Mouse (Mus musculus) thymus, adult 2 months (tissue): ENCODE data around the gene Fam151a. TPM values are rescaled to one million over a fixed set of nuclear protein-coding genes. Genes with fewer than 3 reads are reported as not detected.
"Not testable (repeated sequence)": the region's sequence is repeated elsewhere in the genome, so short reads cannot be mapped to it uniquely, and the experiment has no call there.

ENCODE experiments used
- DNase-seq: peaks from one replicate; pipeline ENCODE4 v3.0.0; 2021
- H3K27ac ChIP-seq: fragments of 200-500 bp; 2 replicates; pipeline ENCODE4 v1.5.1; 2012; ENCODE audit warnings: low read length, control low read depth; ENCODE audit not compliant: control insufficient read depth, insufficient read depth
- H3K27me3 ChIP-seq: fragments of 200-500 bp; 2 replicates; pipeline ENCODE4 v1.6.1; 2012; ENCODE audit warnings: mild to moderate bottlenecking, low read length, moderate library complexity, mixed read lengths; ENCODE audit not compliant: control insufficient read depth, insufficient read depth
- H3K36me3 ChIP-seq: fragments of 200-500 bp; 2 replicates; pipeline ENCODE4 v1.6.1; 2012; ENCODE audit warnings: mild to moderate bottlenecking, low read length, moderate library complexity; ENCODE audit not compliant: control insufficient read depth, insufficient read depth
- H3K4me1 ChIP-seq: fragments of 200-500 bp; replicated peaks from 2 replicates; pipeline ENCODE4 v1.6.1; 2012; ENCODE audit warnings: low read length; ENCODE audit not compliant: control insufficient read depth, insufficient read depth
- H3K4me3 ChIP-seq: fragments of 200-500 bp; 2 replicates; pipeline ENCODE4 v1.5.1; 2012; ENCODE audit warnings: mild to moderate bottlenecking, low read length, control low read depth, moderate library complexity; ENCODE audit not compliant: control insufficient read depth, insufficient read depth
- CTCF ChIP-seq: fragments of 200-500 bp; IDR thresholded peaks from 2 replicates; pipeline ENCODE4 v1.5.1; 2012; ENCODE audit warnings: mild to moderate bottlenecking, control low read depth, low read length, moderate library complexity, borderline replicate concordance; ENCODE audit not compliant: control insufficient read depth, poor library complexity, insufficient read depth; ENCODE audit errors: extremely low read depth
- POLR2A ChIP-seq: fragments of 200-500 bp; IDR thresholded peaks from 2 replicates; pipeline ENCODE4 v1.6.1; 2012; ENCODE audit warnings: mild to moderate bottlenecking, low read length, control low read depth, moderate library complexity; ENCODE audit not compliant: control insufficient read depth, poor library complexity, insufficient read depth; ENCODE audit errors: extremely low read depth
- WGBS: fragments of 180-500 bp; shearing (Covaris S2); methylation state at CpG from one replicate; pipeline ENCODE4 v1.1.7; 2018; 5-methylcytosine and 5-hydroxymethylcytosine counted together
- polyA plus RNA-seq: library from polyadenylated mRNA; depleted of rRNA; stranded (reverse); fragments of >200 nt; gene quantifications from 2 replicates; pipeline ENCODE4 v1.2.3, GENCODE M21; 2012; rRNA removed

Fam151a gene
- polyA plus RNA-seq, 1 experiment = 1.2 TPM

- TF ChIP-seq CTCF (no peak), POLR2A (no peak)
- no peaks in the 10 kb centered on the region for H3K27me3 ChIP-seq
- no peaks in the 10 kb centered on the region for H3K36me3 ChIP-seq
- H3K4me3 ChIP-seq = no peak overlapping the region
- no peak overlapping the region for H3K27ac ChIP-seq
- no peak for DNase-seq
- peaks cover 26% of the 10 kb centered on the region for H3K4me1 ChIP-seq
Measured at GRCm38 (mm10) chr4:106792276-106792675, 58.6 kb downstream of the Fam151a start.

DNA sequence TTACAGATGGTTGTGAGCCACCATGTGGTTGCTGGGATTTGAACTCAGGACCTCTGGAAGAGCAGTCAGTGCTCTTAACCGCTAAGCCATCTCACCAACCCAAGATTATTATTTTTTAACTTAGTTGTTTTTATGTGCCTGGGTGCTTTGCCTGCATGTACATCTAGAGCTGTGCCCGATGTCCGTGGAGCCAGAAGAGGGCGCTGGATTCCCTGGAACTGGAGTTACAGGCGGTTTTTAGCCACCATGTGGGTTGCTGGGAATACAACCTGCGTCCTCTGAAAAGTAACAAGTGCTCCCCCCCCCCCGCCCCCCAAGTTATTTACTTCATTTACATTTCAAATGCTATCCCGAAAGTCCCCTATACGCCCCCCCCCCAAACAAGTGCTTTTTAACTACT lies 60.1 kb downstream of the Fam151a start:
- not testable (repeated sequence) for H3K4me3 ChIP-seq, H3K27ac ChIP-seq, H3K27me3 ChIP-seq, H3K36me3 ChIP-seq, DNase-seq
- peaks cover 16% of the 10 kb centered on the region for H3K4me1 ChIP-seq
- WGBS = 89% methylated on average over 9 of the region's 9 CpGs

- 7% methylated on average over 7 of the region's 7 CpGs for WGBS
- H3K27ac ChIP-seq = peak overlapping the region; percentile 27; the same call in 1 of the 2 replicates
- no peaks in the 10 kb centered on the region for H3K36me3 ChIP-seq
- no peak overlapping the region for H3K4me3 ChIP-seq
- peaks cover 16% of the 10 kb centered on the region for H3K4me1 ChIP-seq
- peak; percentile 28 for DNase-seq
- no peaks in the 10 kb centered on the region for H3K27me3 ChIP-seq
- no peak for TF ChIP-seq POLR2A
- TF ChIP-seq CTCF = no peak
Measured at GRCm38 (mm10) chr4:106794247-106794646, 60.6 kb downstream of the Fam151a start.

GRCm38 (mm10) chr4:106795289-106795688 lies 61.6 kb downstream of the Fam151a start:
- Histone ChIP-seq H3K4me1 (peaks cover 19% of the 10 kb centered on the region), H3K4me3 (no peak overlapping the region), H3K27ac (no peak overlapping the region), H3K36me3 (no peaks in the 10 kb centered on the region), H3K27me3 (no peaks in the 10 kb centered on the region)
- DNase-seq = no peak
- no peak for TF ChIP-seq CTCF
- 50% methylated on average over 2 of the region's 2 CpGs for WGBS

Other genes with a start within 250 kb of the Fam151a start
- gene Bsnd, start 241.6 kb upstream of the Fam151a start, polyA plus RNA-seq = 0.10 and 0.28 TPM in 2 replicates
- gene Dhcr24, start 172.9 kb upstream of the Fam151a start, polyA plus RNA-seq = 80.0 and 106 TPM in 2 replicates
- gene Lexm, start 116.6 kb upstream of the Fam151a start, polyA plus RNA-seq = not detected in 2 replicates
- gene Ttc22, start 111.5 kb upstream of the Fam151a start, polyA plus RNA-seq = 1.4 and 1.7 TPM in 2 replicates
- gene Pars2, start 82.8 kb upstream of the Fam151a start, polyA plus RNA-seq = 16.3 and 17.3 TPM in 2 replicates
- gene Ttc4, start 54.9 kb upstream of the Fam151a start, polyA plus RNA-seq = 72.0 and 87.8 TPM in 2 replicates
- gene Mroh7, start 3.0 kb upstream of the Fam151a start, polyA plus RNA-seq = 0.22 and 0.27 TPM in 2 replicates
- gene Acot11, start 71.1 kb downstream of the Fam151a start, polyA plus RNA-seq = 6.4 and 10.0 TPM in 2 replicates
- 130 and 147 TPM in 2 replicates for gene Ssbp3, start 176.8 kb downstream of the Fam151a start, polyA plus RNA-seq